Mouse (Mus musculus) ES-Bruce4 (cell line): ENCODE measurements around the gene Cst7.

ENCODE experiments used
- CTCF ChIP-seq: IDR thresholded peaks from one replicate; pipeline ENCODE4 v1.8.1; 2011; ENCODE audit warnings: low read depth, low read length
- EP300 ChIP-seq: IDR thresholded peaks from 2 replicates; pipeline ENCODE4 v1.6.1; 2011; ENCODE audit warnings: low read depth, low read length; ENCODE audit not compliant: insufficient read depth
- POLR2A ChIP-seq: IDR thresholded peaks from one replicate; pipeline ENCODE4 v1.8.1; 2011; ENCODE audit warnings: low read length; ENCODE audit not compliant: insufficient read depth

DNA sequence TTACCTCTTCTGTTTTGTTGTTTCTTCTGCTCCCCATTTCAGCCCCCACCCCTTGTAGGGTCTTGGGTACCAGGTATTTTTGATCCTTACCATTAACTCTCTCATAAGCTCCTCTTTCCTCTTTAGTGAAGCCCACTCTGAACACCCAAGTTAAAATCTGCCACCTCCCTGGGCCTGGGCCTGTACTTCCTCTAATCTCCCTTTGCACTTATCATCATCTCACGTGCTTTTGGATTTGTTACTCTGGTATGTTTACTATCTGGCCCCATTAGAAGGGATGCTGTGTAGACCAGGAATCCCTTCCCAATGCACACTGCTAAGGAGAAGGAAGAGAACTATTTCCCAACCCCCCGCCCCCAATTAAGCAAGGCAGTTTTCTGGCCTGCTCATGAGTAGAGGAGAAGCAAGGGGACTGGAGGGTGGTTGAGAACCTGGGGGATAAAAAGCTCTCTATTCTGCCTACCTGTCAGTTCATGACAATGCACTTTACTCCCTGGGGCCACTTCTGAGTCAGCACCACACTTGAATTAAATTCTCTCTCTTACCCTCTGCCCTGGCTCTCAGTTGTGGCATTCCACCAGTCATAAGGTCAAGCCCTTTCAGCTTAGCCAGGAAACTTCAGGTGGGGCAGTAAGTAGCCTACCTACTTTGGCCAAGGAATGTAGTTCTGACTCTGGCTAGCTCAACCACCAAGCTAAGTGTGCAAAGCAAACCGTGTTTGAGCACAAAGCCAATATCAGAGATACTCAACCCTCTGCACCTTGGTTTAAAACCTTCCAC, 25.4 kb downstream of the Cst7 start:
- TF ChIP-seq POLR2A: no peak
- no peak for TF ChIP-seq CTCF
- no peak for TF ChIP-seq EP300
